Mouse (Mus musculus) embryo, embryonic 10.5 days (tissue): ENCODE data around the gene Clip1.

Experiments used
- DNase-seq: peaks from one replicate; pipeline ENCODE4 v3.0.0-alpha.2; 2015; ENCODE audit warnings: low spot score

Gene Clip1

GRCm38 (mm10) chr5:123670800-123671472 is 13.5 kb downstream of the Clip1 start:
- peak; percentile 55 for DNase-seq

DNA sequence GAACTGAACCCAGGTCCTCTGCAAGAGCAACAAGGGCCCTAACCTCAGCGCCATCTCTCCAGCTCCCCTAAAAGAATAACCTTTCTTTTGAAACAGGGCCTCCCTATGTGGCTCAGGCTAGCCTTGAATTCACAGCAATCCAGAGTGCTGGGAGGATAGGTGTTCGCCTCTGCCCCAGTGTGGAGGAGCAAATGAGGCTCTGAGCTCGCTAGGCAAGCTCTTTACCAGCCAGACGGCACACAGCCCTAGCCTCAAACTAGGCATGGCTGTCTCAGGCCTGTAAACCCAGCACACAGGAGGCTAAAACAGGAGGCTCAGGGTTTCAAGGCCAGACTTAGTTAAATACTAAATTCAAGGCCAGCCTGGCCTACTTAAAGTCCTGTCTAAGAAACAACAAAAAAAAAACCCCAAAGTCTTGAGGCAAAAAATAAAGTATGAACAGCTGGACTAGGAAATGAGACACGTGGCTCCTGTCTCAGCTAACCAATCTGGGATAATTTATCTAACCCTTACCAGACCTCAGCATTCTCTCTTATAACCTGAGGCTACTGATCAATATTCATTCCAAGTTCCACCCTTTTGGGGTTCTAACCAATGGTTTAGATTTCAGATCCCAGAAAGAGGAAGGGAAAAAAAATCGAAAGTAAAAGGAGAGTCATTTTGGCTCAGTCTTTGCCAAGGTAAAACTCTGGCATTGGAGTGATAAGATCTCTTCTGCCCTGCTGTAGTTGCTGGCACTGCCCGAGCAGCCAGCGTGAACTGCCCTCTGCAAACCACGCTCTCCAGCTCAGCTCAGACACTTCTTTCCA is 14.2 kb downstream of the Clip1 start:
- no peak for DNase-seq

GRCm38 (mm10) chr5:123667915-123668314 is 16.5 kb downstream of the Clip1 start:
- no peak for DNase-seq

GRCm38 (mm10) chr5:123665956-123666355 is 18.5 kb downstream of the Clip1 start:
- DNase-seq = no peak

GRCm38 (mm10) chr5:123664329-123664728 is 20.1 kb downstream of the Clip1 start:
- no peak for DNase-seq

- no peak for DNase-seq
These were observed 22.4 kb downstream of the Clip1 start for GRCm38 (mm10) chr5:123662059-123662458.

GRCm38 (mm10) chr5:123661602-123662001 is 22.8 kb downstream of the Clip1 start:
- DNase-seq = no peak

- DNase-seq = no peak
These were observed 26.8 kb downstream of the Clip1 start for GRCm38 (mm10) chr5:123657651-123658050.

DNA sequence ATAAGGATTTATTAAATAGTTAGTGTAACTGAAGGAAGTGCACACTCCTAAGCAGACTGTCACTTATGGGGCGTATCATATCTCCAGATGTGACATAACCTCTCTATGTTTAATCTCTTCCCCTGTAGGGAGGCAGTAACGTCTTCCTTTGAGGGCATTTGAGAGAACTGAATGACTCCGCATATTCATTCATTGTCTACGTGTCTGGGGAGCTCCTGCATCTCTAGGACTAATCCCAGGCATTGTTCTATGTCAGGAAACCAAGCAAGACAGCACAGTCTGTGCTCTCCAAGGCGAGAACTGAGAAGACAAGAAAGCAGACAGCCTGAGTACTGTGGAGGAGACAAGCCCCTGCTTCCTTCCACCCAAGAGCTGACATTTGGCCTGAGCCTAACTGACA is 29.5 kb downstream of the Clip1 start:
- no peak for DNase-seq

GRCm38 (mm10) chr5:123653287-123653801 is 31.1 kb downstream of the Clip1 start:
- no peak for DNase-seq

GRCm38 (mm10) chr5:123650825-123651224 is 33.6 kb downstream of the Clip1 start:
- DNase-seq = no peak

- no peak for DNase-seq
These were observed 42.0 kb downstream of the Clip1 start for GRCm38 (mm10) chr5:123642401-123642800.

- no peak for DNase-seq
These were observed 43.0 kb downstream of the Clip1 start for GRCm38 (mm10) chr5:123641259-123641900.

GRCm38 (mm10) chr5:123640181-123640580 is 44.2 kb downstream of the Clip1 start:
- DNase-seq = no peak

DNA sequence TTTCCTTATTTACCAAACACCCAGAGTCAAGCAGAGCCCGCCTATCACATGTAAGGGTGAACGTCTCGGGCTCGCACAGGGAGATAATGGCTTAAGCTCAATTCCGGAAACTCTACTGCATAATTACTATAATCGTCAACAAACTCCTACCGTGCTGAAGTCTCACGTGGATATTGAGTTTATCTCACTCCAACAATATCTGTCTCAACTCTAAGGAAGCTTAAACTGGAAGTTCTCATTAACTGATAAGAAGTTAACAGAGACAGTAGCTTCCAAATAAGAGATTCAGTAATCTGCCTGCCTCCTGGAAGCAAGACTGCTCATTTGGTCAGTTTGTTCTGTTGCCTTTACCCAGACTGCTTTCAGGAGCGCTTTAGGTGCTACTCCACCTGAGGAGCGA is 53.2 kb downstream of the Clip1 start:
- no peak for DNase-seq

DNA sequence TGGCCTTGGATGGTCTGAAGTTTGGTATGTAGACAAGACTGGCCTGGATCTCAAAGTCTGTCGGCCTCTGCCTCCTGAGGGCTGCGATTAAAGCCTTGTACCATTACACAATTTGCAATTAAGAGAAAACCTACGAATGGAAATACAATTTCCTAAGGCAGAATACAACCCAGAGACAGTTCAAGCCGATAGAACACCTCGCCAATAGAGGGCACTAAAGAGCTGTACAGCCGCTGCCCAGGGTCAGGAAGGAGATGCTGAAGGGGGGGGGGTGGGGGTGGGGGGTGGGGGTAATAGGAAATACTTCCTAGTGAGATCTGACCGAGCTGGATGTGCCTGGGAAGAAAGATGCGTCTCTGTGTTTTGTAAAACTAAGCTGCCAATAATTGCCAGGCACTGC is 57.8 kb downstream of the Clip1 start:
- DNase-seq = peak; percentile 80

DNA sequence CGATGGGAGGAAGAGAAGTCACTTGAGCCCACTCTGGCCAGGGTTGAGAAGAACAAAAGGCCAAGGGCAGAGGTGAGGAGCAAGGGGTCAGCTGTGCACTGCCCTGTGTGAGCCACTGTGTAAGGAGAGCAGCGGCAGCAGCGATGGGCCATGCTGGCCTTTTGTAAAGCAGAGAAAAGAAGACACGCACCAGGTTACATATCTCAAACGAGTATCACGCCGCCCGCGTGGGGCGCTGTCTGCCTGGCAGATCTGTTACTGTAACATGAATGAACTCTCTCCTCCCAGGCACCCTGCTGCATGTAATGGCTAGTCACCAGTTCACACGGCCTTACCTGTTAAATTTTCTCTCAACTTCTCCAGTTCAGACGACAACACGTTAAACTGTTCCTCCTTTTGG is 62.0 kb downstream of the Clip1 start:
- DNase-seq = peak; percentile 43

DNA sequence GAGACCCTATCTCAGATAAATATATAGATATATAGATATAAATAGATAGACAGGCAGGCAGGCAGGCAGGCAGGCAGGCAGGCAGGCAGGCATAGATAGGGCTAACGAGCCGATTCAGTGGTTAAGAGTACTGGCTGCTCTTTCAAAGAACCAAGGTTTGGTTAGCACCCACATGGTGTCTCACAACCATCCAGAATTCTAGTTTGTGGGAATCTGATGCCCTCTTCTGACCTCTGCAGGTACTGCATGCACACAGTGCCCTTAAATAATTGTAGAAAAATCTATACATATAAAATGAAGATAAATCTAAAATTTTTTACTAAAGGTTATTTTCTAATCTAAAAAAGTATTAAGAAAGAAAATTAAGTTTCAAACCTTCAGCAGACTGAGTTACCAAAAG is 65.9 kb downstream of the Clip1 start:
- DNase-seq = peak; percentile 59

- DNase-seq = no peak
These were observed 70.2 kb downstream of the Clip1 start for GRCm38 (mm10) chr5:123614246-123614645.

GRCm38 (mm10) chr5:123609843-123610242 is 74.6 kb downstream of the Clip1 start:
- DNase-seq = peak; percentile 87

DNA sequence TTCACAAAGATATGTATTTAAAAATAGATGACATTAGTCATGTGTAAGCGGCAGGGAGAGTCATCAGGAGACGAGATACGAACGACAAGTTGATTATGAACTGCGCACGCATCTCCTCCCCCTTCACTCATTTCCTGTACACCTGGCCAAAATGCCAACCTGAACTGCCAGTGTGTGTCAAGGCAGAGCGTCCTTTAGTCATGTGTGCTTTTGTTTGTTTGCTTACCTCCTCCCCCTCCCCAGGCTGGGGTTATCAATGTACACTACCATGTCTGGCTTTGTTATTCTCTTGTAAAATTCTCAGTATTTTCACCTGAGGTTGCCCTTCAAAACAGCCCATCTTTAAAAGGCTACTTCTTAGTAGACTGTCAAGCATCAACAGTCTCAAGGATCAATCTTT is 75.0 kb downstream of the Clip1 start:
- no peak for DNase-seq

DNA sequence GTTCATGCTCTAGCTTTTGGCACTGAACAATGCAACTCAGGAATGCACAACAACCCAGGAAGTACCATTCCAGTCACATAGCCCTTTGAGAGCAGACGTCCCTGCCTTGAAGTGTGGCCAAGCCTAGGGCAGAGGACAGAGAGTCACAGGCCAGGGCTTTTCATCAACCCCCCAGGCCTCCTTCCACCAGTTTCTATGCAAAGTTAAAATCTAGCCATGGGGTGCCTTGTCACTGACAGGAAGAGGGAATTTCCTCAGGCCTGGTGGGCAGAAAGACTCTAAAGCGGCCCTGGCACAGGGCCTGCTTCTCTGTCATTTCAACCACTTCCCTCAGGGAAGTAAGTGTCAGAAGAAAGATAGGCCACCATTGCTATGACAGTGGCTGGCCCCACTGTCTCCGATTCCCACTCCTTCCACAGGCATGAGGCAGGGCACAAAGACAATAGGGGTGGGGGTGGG is 77.2 kb downstream of the Clip1 start:
- no peak for DNase-seq

- peak; percentile 26 for DNase-seq
These were observed 80.9 kb downstream of the Clip1 start for GRCm38 (mm10) chr5:123603496-123603895.
